Mouse (Mus musculus): ENCODE measurements around the gene Kif7. TPM values are rescaled to one million over a fixed set of nuclear protein-coding genes. Genes with fewer than 3 reads are reported as not detected.
A peak's percentile ranks its signal among the peaks of the same experiment; 100 is the strongest.

The Kif7 gene
- total RNA-seq (2022), result under 1 TPM; 0.27 to 0.52 (median 0.38) TPM

DNA sequence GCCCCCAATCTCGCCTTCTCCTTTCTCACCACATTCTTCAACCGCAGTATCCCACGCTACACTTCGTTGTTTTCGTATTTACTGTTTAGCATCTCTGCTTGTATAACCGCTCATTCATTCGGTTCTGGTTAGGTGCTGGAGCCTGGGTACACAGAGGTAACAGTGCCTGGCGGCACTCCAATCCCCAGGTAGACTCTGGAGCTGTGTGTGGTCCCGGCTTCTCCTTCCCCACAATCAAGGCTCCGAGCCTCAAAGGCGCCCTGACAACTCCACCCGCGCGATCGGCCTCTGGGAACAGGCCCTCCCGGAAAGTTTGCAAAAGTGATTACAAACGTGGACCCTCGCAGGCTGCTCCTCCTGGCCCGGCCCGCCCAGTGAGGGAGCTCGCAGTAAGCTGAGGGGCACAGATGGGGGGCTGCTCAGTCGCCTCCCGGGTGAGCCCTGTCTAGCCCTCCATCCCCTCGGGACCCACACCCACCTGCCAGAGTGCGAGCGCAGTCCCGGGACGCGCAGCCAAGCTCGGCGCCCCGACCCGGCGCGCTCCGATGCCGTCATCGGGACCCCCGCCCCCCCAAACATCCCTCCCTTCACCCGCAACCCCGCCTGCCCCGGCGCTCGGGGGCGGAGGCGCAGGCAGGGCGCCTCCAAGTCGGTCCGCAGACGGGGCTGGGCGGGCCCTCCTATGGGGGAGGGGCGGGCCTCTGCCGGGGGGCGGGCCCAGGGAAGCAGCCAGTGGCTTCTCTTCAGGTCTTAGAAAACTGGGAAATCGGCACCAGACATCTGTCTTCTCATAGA is at the start of gene Kif7:
TSS of gene Kif7 (minus strand) at position 534 of the 795 bp plus-strand sequence.
- DNase-seq (ENCODE audit: low spot score in 2 of 2), result peak; percentile 64 to 68

DNA sequence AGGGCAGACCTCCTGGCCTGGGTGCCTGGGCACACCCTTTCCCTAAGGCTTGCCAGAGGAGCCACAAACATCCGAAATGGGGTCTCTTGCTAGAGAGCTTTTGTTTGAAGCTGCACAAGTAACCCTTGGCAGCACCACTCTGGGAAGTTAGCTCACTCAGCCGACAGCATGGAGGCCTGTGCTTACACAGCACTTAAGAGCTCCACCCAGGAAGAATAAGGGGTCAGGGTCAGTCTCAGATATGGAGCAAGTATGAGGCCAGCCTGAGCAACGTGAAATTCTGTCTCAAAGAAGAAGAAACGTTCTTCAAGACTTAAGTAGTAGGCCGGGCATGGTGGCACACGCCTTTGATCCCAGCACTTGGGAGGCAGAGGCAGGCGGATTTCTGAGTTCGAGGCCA is 46.6 kb upstream of the Kif7 start:
- no peak for DNase-seq (ENCODE audit: low spot score in 2 of 2)

DNA sequence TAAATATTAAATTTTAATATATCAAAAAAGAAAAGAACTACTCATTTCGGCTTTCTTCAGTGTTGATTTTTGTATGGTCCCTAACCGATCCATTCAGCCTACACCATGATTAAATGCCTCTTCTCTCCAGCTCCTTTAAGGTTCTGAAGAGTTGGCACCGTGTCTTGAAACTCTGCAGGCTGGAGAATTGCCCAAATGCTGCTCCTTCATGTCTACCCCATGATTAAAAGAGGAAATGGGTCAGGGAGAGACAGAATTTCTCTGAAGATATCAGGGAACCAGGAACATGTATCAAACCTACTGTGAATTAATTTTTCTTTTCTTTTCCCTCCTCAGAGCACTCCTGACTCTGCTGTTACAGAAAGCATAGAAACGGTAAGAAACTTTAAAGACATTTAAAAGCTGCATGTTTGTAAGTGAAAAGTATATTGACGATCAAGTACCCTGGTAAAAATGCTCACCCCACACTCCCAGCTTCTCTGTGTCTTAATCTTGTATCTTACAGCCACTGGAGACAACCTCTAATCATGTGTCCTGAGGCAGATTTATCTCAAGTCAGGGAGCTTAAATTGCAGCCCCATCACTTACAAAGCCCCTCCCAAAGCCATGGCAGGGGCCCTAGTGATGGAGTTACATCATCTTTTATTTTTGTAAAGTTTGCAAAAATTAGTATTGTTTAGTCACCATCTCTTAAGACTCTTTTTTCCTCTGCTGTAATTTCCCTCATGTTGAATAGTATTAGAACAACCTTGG is 45.8 kb upstream of the Kif7 start:
- DNase-seq (ENCODE audit: low spot score in 2 of 2), result no peak

DNA sequence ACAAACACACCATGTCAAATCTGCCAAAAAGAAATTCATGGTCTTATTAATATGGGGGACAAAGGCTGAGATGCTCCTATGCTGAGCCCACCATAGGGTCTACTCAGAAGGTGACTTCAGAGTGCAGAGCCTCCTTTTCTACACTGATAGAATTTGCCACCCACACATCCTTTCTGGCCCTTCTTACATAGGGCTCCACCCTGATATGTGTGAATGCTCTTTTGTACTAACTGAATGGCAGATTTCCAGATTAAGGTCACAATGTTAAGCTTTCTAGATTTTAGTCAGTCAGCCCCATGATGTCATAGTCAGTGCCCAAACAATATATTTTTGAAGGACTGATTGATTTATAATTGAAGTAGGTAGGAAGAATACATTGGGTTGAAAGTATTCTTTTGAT is 44.2 kb upstream of the Kif7 start:
- no peak for DNase-seq (ENCODE audit: low spot score in 2 of 2)

DNA sequence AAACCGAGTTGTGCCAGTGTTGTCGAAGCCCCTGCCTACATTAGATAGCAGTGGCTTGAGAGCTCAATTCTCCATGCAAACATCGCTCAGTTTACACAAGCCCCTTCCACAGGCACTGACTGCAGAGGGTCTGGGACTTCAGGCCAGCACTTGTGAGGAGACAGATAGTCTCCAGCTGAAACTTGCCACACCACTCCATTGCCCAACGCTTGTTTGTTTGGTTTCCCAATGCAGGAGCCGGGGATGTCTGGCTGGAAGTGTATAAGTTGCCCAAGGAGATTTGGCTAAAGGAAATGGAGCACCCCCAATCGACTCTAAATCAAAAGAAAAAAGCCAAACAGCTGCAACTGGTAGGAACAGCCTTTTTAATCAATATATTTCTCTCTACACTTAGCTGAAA is 42.7 kb upstream of the Kif7 start:
- DNase-seq (ENCODE audit: low spot score in 2 of 2), result no peak

DNA sequence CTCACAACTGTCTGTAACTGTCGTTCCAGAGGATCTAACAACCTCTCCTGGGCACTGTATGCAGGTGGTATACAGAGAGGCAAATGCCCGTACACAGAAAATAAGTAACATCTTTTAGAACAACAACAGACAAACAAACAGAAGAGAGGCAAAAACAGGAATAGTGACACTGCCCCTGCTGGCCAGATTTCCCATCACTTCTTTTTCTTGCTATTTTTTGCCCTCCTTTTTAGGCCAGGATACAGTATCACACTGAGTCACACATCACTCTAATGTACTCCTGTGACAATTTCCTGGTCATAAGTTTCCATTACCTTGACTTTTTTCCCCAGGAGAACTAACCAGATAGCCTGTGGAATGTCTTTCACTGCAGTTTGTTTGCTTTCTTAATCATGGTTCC is 40.8 kb upstream of the Kif7 start:
- DNase-seq (ENCODE audit: low spot score in 2 of 2), result no peak

DNA sequence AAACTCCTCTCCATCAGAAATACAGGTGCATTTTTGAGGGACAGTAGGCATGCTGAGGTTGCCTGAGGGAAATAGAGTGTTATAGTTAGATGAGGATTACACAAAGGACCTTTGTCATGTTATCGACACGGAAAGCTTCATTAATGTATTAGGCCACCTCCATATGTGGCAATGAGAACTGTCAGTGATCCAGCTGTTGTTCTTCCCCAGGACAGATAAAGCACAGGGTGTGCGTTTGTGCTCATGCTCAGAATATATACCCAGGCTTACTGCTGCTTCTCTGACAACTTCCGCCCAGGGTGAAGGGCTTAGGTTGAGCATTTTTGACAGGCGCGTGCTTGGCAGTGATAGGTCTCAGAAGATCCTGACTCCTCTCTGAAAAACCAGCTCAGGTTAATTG is 34.0 kb upstream of the Kif7 start:
- DNase-seq (ENCODE audit: low spot score in 2 of 2), result no peak

DNA sequence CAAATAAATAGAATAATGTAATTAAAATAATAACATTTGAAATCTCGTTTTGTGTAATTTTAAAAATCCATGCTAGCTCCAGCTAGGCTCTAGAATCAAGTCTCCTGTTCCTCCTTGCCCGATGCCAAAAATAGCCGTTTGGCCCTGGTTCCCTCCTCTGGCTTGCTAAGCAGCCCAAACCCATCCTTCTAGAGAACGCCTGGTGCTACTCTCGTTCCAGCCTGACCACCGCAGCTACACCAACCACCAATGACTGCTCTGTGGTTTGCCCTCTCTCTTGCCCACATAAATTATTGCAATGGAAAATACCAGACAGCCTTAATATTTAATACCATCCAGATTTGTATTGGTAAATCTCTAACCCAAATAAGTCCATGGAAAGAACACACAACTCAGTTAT is 32.1 kb upstream of the Kif7 start:
- no peak for DNase-seq (ENCODE audit: low spot score in 2 of 2)

DNA sequence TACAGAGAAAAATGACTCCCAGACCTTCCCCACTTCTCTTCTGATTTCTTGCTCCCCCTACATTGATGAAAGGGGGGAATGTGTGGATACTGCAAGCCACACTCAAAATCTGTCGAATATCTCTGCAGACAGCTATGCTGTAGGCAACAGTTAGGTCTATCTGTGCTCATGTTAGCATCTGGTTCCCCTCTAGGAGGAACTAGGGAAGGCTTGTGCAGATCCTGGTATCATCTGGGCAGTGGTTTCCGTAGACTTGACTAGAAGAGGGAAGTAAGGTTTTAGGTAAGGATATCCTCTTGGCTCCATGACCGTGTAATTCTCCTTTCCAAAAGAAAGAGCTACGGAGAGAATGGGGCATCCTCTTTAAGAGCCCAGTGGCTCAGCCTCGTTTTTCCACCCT is 29.1 kb upstream of the Kif7 start:
- DNase-seq (ENCODE audit: low spot score in 2 of 2), result no peak

DNA sequence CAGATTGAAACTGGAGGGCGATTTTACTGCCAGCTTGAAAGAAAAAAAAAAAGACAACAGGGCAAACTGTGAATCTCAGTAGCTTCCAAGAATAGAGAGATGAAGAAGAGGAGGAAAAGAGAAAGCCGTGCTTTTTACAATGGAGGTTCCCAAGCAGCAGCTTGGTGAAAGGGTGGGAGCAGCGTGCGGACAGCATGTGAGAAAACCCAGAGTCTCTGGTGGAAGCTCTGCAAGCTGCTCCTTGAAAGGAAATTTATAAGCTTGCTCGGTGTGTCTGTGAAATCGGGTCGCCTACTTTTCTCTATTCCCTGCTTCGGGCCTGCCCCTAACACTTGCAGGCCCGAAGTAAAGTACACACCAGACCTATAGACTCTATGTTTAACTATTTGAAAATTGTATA is 28.5 kb upstream of the Kif7 start:
- DNase-seq (ENCODE audit: low spot score in 2 of 2), result no peak

DNA sequence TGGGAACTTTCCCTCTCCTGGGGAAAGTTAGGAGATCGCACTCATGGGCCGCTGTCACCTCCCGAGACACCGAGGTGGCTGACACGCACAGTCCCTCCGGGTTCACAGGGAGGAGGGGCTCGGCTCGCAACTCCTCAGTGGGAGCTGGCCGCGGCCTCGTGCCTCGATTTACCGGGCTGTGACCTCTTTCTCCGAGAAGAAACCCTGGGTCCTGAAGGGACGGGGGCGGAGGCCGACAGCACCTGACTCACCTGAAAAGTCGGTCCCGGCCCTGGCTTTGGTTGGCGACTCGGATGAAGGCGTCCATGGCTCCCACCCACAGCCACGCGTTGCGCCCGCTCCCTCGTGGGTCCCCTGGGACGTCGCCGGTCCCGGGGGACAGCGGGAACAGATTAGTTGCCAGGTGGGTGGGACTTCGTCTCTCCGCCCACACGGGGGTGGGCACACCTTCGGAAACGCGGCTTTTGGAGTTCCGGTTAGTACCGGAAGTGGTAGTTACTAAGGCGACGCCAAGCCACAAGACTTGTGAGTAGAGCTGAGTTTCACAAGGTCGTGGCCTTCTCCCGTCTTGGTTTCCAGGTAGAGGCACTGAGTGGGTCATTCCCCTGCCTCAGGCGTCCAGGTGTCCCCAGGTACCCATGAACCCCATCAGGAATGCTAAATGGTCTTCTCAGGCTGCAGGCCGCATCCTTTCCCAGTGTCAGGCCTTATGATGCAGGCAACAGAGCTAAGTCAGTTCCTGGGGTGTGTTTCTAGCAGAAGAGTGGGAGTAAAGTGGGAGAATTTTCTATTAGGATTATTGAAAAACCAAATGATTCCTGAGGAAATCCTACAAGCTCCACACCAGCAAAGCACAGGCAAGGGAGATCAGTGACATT is 27.4 kb upstream of the Kif7 start, which contains the start of the genes Pex11a and Wdr93:
TSS of gene Pex11a (minus strand) at position 473 of the 878 bp plus-strand sequence.
TSS of gene Wdr93 (plus strand) at position 505 of the 878 bp plus-strand sequence.
- peak; percentile 52 to 59 for DNase-seq (ENCODE audit: low spot score in 2 of 2)

DNA sequence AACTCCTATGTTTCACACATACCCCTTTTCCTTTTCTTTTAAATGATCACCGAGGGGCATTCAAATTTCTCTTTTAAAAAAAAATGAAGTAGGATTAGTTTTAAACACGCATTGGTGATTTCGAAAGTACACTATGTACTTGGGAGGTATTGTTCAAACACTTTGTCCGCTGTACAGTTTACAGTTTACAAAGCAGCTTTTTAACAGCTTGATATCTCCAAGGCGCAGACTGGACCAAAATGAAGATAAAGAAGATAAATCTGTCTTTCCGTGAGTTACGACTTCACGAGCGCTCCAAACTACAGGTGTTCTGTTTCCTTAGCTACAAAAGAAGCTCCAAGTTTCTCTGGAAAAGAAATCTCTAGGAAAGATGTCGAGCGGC is 26.7 kb upstream of the Kif7 start:
- DNase-seq (ENCODE audit: low spot score in 2 of 2), result no peak

DNA sequence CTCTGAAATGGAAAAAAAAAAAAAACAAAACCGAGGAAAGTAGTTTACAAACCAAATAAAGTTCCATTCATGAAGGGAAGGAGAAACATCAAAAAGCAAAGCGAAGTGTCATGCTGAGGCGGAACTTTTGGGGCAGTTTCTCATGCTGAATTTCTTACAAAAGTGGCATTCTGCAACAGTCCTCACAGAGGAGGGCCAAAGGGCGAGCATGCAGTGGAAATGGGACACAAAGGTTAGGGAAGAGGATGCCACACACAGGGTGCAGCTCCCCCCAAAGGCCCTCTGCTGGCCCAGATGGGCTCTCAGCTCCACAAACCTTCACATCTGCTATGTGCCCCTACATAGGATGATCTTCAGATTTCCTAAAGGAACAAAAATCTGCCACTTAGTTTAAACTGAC is 24.8 kb upstream of the Kif7 start:
- no peak for DNase-seq (ENCODE audit: low spot score in 2 of 2)

DNA sequence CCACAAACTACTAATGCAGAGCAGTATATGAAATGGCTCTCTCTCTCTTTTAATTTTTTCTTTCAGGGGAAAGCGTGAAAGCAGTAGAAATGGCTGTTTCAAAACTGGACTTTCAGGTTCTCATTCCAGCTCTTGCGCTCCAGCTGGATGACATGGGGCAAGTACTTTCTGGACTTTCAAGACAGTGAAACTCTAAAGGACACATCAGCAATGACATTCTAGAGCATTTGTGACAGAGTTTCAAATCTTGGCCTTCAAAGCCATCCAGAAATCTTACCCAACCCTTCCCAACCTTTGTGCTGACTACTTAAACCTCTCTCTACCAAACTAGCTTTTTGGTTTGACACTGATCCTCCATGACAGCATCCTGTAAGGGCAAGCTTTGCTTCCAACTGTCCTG is 23.4 kb upstream of the Kif7 start:
- no peak for DNase-seq (ENCODE audit: low spot score in 2 of 2)

DNA sequence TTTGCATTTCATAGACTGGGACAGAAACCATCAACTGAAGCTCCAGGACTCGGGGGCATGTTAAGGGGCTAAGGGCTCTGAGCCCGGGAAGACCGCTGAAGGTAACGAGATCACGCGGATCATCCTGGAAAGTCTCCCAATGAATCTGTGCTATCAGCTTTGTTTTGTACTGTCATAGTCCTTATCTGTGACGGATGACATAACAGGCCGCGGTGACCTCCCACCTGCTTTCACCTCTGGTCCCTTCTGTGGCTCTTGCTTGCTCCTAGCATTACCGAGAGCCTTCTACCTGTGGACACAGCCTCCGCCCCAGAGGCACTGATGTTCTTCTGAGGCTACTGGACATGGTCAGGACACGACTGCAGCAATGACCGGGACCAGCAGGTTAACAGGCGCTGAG is 21.0 kb upstream of the Kif7 start:
- no peak for DNase-seq (ENCODE audit: low spot score in 2 of 2)

DNA sequence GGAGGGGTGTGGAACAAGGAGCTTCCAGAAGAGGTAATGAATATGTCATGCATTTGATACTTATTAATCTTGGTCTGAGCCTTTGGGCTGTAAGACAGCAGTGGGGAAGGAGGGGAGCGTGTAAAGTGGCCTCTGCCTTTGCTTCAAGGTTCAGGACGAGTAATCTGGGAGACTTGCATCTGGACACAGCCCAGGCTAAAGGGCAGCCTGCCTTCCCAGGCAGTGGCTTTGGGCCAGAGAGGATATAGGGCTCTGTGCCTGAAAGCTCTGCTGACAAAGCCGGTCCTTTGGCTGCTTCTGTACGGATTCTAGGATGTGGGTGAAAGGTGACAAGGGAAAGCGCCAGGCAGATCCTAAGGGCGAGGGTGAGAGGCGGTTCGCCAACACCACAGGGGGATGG is 19.0 kb upstream of the Kif7 start:
- DNase-seq (ENCODE audit: low spot score in 2 of 2), result peak in 1 of 2 experiments; percentile 61

DNA sequence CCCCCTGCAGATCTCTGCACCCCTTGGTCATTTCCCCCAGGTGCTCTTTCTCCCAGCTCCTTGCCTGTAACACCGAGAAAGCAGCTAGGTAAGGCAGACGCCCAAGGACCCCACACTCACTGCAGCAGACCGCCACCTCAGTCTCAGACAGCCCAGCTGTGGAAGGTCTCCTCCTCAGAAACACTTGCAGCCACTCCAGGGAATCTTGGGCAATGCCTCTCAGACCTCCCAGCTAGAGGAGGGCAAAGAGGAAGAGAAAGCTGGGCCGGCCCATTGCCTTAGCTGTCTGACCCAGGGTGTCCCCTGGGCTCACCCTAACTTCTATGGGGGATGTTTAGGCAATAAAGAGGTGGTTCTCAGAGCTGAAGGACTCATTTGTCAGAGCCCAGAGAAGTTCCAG is 17.1 kb upstream of the Kif7 start, which contains the start of gene Plin1:
TSS of gene Plin1 (minus strand) at position 282 of the 400 bp plus-strand sequence.
- no peak for DNase-seq (ENCODE audit: low spot score in 2 of 2)

DNA sequence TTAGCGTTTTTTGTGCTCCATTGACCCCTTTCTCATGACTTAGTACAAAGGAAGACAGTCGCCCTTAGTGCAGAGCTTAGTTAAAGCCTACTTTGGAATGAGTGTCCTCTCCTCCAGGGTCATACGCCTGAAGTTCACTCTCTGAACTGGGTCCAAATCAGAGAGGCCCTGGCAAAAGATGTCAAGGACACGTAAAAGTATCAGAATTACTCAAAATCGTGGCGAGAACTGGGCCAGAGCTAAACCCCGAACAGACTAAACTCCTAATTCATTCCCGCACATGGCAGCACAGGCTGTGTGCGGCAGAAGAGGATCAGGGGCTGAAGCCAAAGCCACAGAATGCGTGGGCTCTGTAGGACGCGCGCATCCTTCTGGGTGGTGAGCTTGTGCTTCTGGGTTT is 15.9 kb upstream of the Kif7 start:
- DNase-seq (ENCODE audit: low spot score in 2 of 2), result no peak

DNA sequence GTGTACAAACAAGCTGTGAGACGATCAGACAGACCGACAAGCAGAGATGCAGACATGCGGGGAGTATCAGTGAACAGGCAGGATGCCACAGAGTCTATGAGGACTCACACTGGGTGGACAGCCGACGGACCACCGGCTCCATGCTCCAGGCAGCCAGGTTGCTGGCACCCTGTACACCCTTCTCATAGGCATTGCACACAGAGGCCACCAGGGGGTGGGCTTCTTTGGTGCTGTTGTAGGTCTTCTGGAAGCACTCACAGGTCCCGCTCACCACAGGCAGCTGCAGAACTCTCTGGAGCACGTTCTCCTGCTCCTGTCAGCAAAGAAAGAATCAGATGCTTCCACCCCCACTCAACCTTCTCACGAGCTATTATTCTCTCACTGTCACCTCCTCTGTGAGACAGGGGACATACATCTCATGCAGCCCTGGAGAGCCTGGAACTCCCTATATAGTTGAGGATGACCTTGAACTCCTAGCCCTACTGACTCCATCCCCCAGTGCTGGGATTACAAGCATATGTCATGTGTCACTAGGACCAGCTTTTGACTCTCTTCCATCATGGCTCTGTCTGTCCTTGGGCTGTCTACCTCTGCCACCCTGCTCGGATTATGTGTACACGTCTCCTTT is 14.3 kb upstream of the Kif7 start:
- no peak for DNase-seq (ENCODE audit: low spot score in 2 of 2)

DNA sequence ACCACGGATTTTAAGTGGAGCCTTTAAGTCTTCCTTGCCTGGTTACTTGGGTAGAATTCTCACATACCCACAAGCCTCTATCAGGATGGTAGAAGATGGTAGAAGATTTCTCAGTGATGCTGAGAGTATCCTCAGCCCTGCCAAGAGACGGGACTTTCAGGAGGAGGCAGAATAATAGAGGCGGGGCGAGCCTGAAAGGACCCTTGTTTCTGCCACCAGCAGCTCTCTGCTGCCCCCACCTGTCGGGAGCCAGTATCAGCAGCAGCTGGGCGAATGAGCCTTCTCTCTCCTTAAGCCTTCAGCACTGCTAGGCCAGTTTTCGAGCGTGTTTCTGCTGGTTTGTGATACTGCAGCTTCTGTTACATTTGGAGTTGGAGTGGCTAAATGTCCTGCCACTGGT is 13.6 kb upstream of the Kif7 start:
- DNase-seq (ENCODE audit: low spot score in 2 of 2), result no peak

DNA sequence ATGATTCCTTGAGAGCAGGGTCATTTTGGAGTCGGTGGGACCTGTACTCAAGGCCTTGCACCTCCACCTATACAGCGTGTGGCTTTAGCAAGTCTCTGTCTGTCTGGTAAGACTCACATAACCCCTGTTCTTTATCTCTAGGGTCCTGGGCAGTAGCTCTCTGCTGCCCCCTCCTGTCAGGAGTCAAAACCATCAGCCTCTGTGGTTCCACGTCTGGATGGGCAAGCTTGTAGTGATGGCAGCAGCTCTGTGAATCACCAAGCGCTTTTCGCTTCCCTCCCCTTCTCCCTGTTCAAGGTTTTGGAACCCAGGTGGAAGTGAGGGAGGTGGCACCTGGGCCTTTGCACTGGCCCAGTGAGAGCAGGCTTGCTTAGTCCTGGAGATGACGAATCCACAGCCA is 12.7 kb upstream of the Kif7 start:
- DNase-seq (ENCODE audit: low spot score in 2 of 2), result no peak

All from gastrocnemius, adult 8-10 months (tissue).